Mouse (Mus musculus) liver, embryonic 11.5 days (tissue): Measurements from ENCODE around the gene Gdf11. TPM values are rescaled to one million over a fixed set of nuclear protein-coding genes. Genes with fewer than 3 reads are reported as not detected.

Experiments
- ATAC-seq: fragments of 200-750 bp; cut with Nextera tagmentation; replicated peaks from 2 replicates; pipeline ENCODE4 v1.8.0; 2017; ENCODE audit warnings: moderate number of reproducible peaks, mild to moderate bottlenecking, moderate TSS enrichment, moderate library complexity; ENCODE audit not compliant: low FRiP score
- DNase-seq: peaks from one replicate; pipeline ENCODE4 v3.0.0-alpha.2; 2017; ENCODE audit warnings: low spot score
- H3K27ac ChIP-seq: fragments of 300-500 bp; sonication (generic); 2 replicates; pipeline ENCODE4 v1.5.1; 2014; ENCODE audit warnings: mild to moderate bottlenecking, low read depth, low read length, control low read depth
- H3K27me3 ChIP-seq: fragments of 300-500 bp; sonication (generic); replicated peaks from 2 replicates; pipeline ENCODE4 v1.6.1; 2014; ENCODE audit warnings: low read length, mixed read lengths; ENCODE audit not compliant: control insufficient read depth, insufficient read depth
- H3K36me3 ChIP-seq: fragments of 300-500 bp; sonication (generic); 2 replicates; pipeline ENCODE4 v1.6.1; 2014; ENCODE audit warnings: mild to moderate bottlenecking, low read length, moderate library complexity, mixed read lengths; ENCODE audit not compliant: control insufficient read depth, insufficient read depth
- H3K4me1 ChIP-seq: fragments of 300-500 bp; sonication (generic); replicated peaks from 2 replicates; pipeline ENCODE4 v1.6.1; 2014; ENCODE audit warnings: low read length, mixed read lengths; ENCODE audit not compliant: control insufficient read depth, insufficient read depth
- H3K4me2 ChIP-seq: fragments of 300-500 bp; sonication (generic); 2 replicates; pipeline ENCODE4 v1.6.1; 2014; ENCODE audit warnings: mild to moderate bottlenecking, control low read depth, moderate library complexity
- H3K4me3 ChIP-seq: fragments of 300-500 bp; sonication (generic); 2 replicates; pipeline ENCODE4 v1.5.1; 2014; ENCODE audit warnings: low read depth, low read length, control low read depth
- H3K9ac ChIP-seq: fragments of 300-500 bp; sonication (generic); 2 replicates; pipeline ENCODE4 v1.6.1; 2014; ENCODE audit warnings: low read depth, low read length, control low read depth
- H3K9me3 ChIP-seq: fragments of 300-500 bp; sonication (generic); 2 replicates; pipeline ENCODE4 v1.6.1; 2016; ENCODE audit warnings: low read length, inconsistent platforms, mixed read lengths; ENCODE audit not compliant: control insufficient read depth
- WGBS: fragments of 180-500 bp; shearing (Covaris S2); extraction: QIAGEN DNeasy Blood & Tissue Kit; methylation state at CpG from one replicate; pipeline ENCODE4 v1.1.7; 2014; 5-methylcytosine and 5-hydroxymethylcytosine counted together
- polyA plus RNA-seq: library from polyadenylated mRNA; unstranded; fragments of >200 nt; fragmentation: Nextera tagmentation; extraction: Ambion mirVana; gene quantifications from 2 replicates; pipeline ENCODE4 v1.2.1, GENCODE M21; 2014

Gdf11 gene
- polyA plus RNA-seq, 1 experiment from 2014 or later = 3.5 TPM

DNA sequence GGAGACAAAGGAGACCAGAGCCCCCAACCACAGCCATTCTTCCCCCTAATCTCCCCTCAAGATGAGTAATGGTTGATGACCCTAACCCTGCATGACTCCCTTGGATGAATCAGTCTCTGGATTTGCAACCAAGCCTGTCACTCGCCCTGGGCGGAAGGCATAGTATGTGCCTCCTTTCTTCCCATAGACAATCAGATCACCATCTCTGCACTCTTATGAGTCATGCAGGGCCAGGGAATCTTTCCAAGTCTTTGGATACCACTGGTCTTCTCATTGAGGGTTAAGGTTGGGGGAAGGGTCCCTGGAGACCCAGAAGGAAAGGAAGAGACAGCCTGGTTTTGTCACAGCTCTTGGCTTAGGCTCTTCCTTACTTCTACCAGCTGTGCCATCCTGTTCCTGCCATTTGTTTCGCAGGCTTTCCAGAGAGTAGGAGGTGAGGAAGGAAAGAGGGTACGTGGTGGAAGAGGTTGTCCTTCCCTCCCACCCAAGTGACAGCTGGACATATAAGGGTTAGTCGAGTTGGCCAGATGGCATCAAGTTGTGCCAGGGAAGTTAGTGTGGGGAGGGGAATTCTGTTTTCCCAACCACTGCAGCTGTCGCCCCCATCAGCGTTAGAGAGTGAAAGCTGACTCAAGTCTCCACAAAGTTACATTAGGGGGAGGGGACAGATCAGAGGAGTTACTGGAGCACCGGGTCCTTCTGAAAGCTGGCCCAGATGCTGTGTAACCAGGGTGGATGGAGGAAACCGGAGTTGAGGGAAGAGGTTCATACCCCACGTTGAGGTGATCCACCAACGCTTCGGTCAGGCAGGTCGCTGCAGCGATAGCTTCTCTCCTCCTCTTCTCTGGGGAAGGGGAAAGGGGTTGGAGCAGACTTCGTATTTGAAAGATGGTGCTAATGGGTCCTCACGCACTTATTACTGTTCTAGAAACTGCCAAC is 30.6 kb upstream of the Gdf11 start:
- Histone ChIP-seq H3K36me3 (peaks cover 5% of the 10 kb centered on the region; the same call in 1 of the 2 replicates), H3K4me2 (peak overlapping the region; percentile 83), H3K4me1 (peaks cover 13% of the 10 kb centered on the region; the same call in 1 of the 2 replicates), H3K27me3 (no peaks in the 10 kb centered on the region; the same call in none of the 2 replicates), H3K9me3 (no peaks in the 10 kb centered on the region), H3K27ac (no peak overlapping the region), H3K4me3 (peak overlapping the region; percentile 79), H3K9ac (peak overlapping the region; percentile 83)
- 71% methylated on average over 16 of the region's 16 CpGs for WGBS
- DNase-seq (no peak), ATAC-seq (no peak)

DNA sequence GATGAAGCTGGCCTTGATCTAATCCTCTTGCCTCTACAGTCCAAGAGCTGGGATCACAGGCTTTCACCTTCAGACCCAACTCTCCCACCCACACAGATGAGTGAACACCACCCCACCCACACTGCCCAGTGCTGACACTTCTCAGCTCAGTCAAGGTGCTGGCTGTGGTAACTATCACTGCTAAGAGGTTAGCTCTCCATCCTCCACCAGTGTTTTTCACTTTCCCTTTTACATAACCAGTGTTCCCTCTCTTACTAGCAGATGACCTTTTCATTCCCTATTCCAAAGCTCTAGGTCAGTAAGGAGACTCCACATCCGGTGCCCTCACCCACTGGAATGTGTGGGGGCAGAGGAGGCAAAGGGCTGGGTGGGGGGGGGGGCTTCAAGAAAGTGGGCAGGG is 29.7 kb upstream of the Gdf11 start:
- peaks cover 5% of the 10 kb centered on the region; the same call in 1 of the 2 replicates for H3K36me3 ChIP-seq
- ATAC-seq (no peak), DNase-seq (no peak)
- no peaks in the 10 kb centered on the region for H3K9me3 ChIP-seq
- H3K4me3 ChIP-seq = no peak overlapping the region
- no peak overlapping the region for H3K9ac ChIP-seq
- no peak overlapping the region for H3K27ac ChIP-seq
- H3K4me1 ChIP-seq = peaks cover 13% of the 10 kb centered on the region; the same call in 1 of the 2 replicates
- H3K27me3 ChIP-seq = no peaks in the 10 kb centered on the region; the same call in none of the 2 replicates
- 55% methylated on average over 1 of the region's 1 CpGs for WGBS
- H3K4me2 ChIP-seq = no peak overlapping the region

- ATAC-seq = no peak
- peaks cover 13% of the 10 kb centered on the region; the same call in 1 of the 2 replicates for H3K4me1 ChIP-seq
Observed at GRCm38 (mm10) chr10:128920736-128921161, 29.2 kb upstream of the Gdf11 start.

GRCm38 (mm10) chr10:128919966-128920365 is 28.4 kb upstream of the Gdf11 start:
- Histone ChIP-seq H3K4me3 (no peak overlapping the region), H3K4me2 (no peak overlapping the region), H3K36me3 (peaks cover 5% of the 10 kb centered on the region; the same call in 1 of the 2 replicates), H3K9me3 (no peaks in the 10 kb centered on the region), H3K27ac (no peak overlapping the region), H3K9ac (no peak overlapping the region), H3K4me1 (peaks cover 13% of the 10 kb centered on the region; the same call in 1 of the 2 replicates), H3K27me3 (no peaks in the 10 kb centered on the region; the same call in 1 of the 2 replicates)
- ATAC-seq (no peak), DNase-seq (no peak)
- 85% methylated on average over 7 of the region's 7 CpGs for WGBS

More at GRCm38 (mm10) chr10:128920736-128921161, 29.2 kb upstream of the Gdf11 start:
- DNase-seq = no peak
- no peak overlapping the region for H3K9ac ChIP-seq
- WGBS = 71% methylated on average over 3 of the region's 3 CpGs
- no peak overlapping the region for H3K4me2 ChIP-seq
- no peaks in the 10 kb centered on the region for H3K9me3 ChIP-seq
- no peaks in the 10 kb centered on the region; the same call in 1 of the 2 replicates for H3K27me3 ChIP-seq
- H3K27ac ChIP-seq = no peak overlapping the region
- H3K36me3 ChIP-seq = peaks cover 5% of the 10 kb centered on the region; the same call in 1 of the 2 replicates
- H3K4me3 ChIP-seq = no peak overlapping the region

GRCm38 (mm10) chr10:128919203-128919631 is 27.7 kb upstream of the Gdf11 start:
- Histone ChIP-seq H3K4me3 (no peak overlapping the region), H3K27me3 (no peaks in the 10 kb centered on the region; the same call in 1 of the 2 replicates), H3K4me1 (peaks cover 13% of the 10 kb centered on the region; the same call in 1 of the 2 replicates), H3K9ac (no peak overlapping the region), H3K36me3 (peaks cover 7% of the 10 kb centered on the region), H3K9me3 (no peaks in the 10 kb centered on the region), H3K27ac (peak overlapping the region; percentile 26; the same call in 1 of the 2 replicates), H3K4me2 (no peak overlapping the region)
- ATAC-seq = no peak
- no peak for DNase-seq
- WGBS = 28% methylated on average over 6 of the region's 6 CpGs

DNA sequence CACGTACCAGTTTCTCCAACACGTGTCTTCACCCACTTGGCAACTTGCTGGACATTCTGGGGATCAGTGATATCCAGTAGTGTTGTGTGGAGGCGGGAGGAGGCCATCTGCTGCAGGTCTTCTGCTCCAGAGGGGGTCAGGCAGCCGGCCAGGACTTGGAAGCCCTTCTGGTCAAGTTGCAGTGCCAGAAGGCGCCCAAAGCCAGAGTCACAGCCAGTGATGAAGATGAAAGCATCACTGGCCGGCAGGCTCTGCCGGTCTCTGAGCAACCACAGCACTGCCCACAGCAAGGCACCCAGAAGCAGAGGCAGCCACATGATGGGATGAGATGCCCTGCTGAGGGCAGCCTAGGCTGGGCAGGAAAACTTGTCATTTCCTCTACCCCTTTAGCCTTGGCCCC is 26.7 kb upstream of the Gdf11 start:
- Histone ChIP-seq H3K27ac (no peak overlapping the region; the same call in 1 of the 2 replicates), H3K4me2 (no peak overlapping the region)
- WGBS = 75% methylated on average over 7 of the region's 7 CpGs

GRCm38 (mm10) chr10:128917400-128917799 is 25.9 kb upstream of the Gdf11 start:
- H3K9me3 ChIP-seq = no peaks in the 10 kb centered on the region
- no peak overlapping the region for H3K27ac ChIP-seq
- H3K4me3 ChIP-seq = no peak overlapping the region
- no peak for DNase-seq
- H3K27me3 ChIP-seq = no peaks in the 10 kb centered on the region
- no peak overlapping the region for H3K9ac ChIP-seq
- 90% methylated on average over 6 of the region's 6 CpGs for WGBS
- peaks cover 12% of the 10 kb centered on the region for H3K36me3 ChIP-seq
- peaks cover 4% of the 10 kb centered on the region; the same call in 1 of the 2 replicates for H3K4me1 ChIP-seq
- no peak for ATAC-seq
- H3K4me2 ChIP-seq = no peak overlapping the region

More for the DNA sequence above, 26.7 kb upstream of the Gdf11 start:
- H3K36me3 ChIP-seq = peaks cover 12% of the 10 kb centered on the region
- H3K9ac ChIP-seq = no peak overlapping the region; the same call in 1 of the 2 replicates
- no peak overlapping the region for H3K4me3 ChIP-seq
- no peak for DNase-seq
- H3K4me1 ChIP-seq = peaks cover 7% of the 10 kb centered on the region; the same call in 1 of the 2 replicates
- H3K27me3 ChIP-seq = no peaks in the 10 kb centered on the region
- ATAC-seq = no peak
- H3K9me3 ChIP-seq = no peaks in the 10 kb centered on the region

DNA sequence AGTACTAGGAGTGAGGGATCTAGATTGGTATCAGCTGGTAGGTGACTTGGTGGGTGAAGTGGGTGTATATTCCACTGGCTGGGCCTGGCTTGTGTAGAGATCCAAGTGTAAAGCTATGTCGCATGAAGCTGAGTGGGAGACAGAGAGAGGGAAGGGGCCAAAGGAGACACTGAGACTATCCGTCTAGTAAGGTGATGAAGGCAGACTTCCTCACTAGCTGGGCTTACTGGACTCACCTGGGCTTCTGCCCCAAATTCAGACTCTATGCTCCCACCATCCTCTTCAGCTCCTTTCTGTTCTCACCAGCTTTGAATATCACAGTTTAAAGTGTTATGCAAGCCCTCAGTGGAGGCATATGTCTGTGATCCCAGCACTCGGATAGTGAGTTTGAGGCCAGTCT is 25.1 kb upstream of the Gdf11 start:
- Histone ChIP-seq H3K36me3 (peaks cover 12% of the 10 kb centered on the region), H3K4me2 (no peak overlapping the region), H3K4me1 (peaks cover 3% of the 10 kb centered on the region; the same call in 1 of the 2 replicates), H3K9me3 (no peaks in the 10 kb centered on the region), H3K9ac (no peak overlapping the region), H3K4me3 (no peak overlapping the region), H3K27ac (no peak overlapping the region), H3K27me3 (no peaks in the 10 kb centered on the region)
- ATAC-seq (no peak), DNase-seq (no peak)
- WGBS = 88% methylated on average over 3 of the region's 3 CpGs
